In the genomic region with DNA sequence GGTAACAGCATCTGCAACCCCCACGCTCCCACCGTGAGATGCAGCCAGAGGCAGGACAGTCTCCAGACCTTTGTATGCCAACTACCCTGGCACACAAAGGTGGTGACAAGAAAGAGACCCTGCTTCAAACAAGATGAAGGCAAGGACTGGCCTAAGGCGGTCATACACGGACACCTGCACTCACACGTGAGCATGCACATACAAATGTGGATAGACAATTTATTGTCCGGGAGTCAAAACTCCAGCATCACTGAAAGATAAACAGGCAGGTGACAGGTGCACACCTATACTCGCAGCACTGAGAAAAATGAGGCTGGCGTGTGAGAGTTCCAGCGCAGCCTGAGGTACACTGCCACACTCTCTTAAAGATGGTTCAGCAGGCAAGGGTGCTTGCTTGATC, we compare ENCODE assay signal across 11 mouse cellular contexts. TPM values are rescaled to one million over a fixed set of nuclear protein-coding genes. Genes with fewer than 3 reads are reported as not detected.
A peak's percentile ranks its signal among the peaks of the same experiment; 100 is the strongest.
DNase-seq lines count a peak whose midpoint lies in the region; ATAC-seq lines count a peak whose summit lies in the region.
"Had no signal": no experiment of that assay in that cellular context is flagged by ENCODE, and none has a peak within 500 bp of the region (broad histone marks: within the 10 kb centered on the region; RNA-seq: fewer than 3 reads in every experiment).

No protein-coding gene starts in this region.

- H3K4me1 ChIP-seq in erythroblast, embryonic 14.5 days (ENCODE audit: control insufficient read depth) = peaks cover 28% of the 10 kb centered on the region
- peaks cover 38% of the 10 kb centered on the region for H3K4me1 ChIP-seq in megakaryocyte, embryonic 14.5 days
- peaks cover 11% of the 10 kb centered on the region for H3K4me1 ChIP-seq in limb, embryonic 12.5 days (replicated peaks)
- H3K4me1 ChIP-seq in stomach, embryonic 16.5 days (ENCODE audit: control insufficient read depth, insufficient read depth, low read length) = peaks cover 14% of the 10 kb centered on the region

- no peak overlapping the region for H3K27ac ChIP-seq in limb, embryonic 12.5 days
- H3K27ac ChIP-seq in stomach, embryonic 16.5 days (ENCODE audit: low read length) = no peak overlapping the region

- peak overlapping the region; percentile 75 for H3K4me2 ChIP-seq in limb, embryonic 12.5 days
- H3K4me2 ChIP-seq in stomach, embryonic 16.5 days (ENCODE audit: low read depth, low read length) = peak overlapping the region; percentile 84

- DNase-seq in thymus, postnatal 14 days = no peak
- DNase-seq in right cerebral cortex, postnatal 14 days = no peak
- DNase-seq: adrenal gland, postnatal 25 days; layer of hippocampus, postnatal 36 days; thymus, postnatal 36 days had no signal

- peaks cover 22% of the 10 kb centered on the region for H3K36me3 ChIP-seq in erythroblast, embryonic 14.5 days (ENCODE audit: control insufficient read depth)
- H3K36me3 ChIP-seq in megakaryocyte, embryonic 14.5 days (replicated peaks; ENCODE audit: low read length) = peaks cover 34% of the 10 kb centered on the region
- H3K36me3 ChIP-seq in limb, embryonic 12.5 days = peaks cover 25% of the 10 kb centered on the region
- no peaks in the 10 kb centered on the region for H3K36me3 ChIP-seq in stomach, embryonic 16.5 days (ENCODE audit: control insufficient read depth, insufficient read depth, low read length)

- no peaks in the 10 kb centered on the region for H3K9me3 ChIP-seq in erythroblast, embryonic 14.5 days (ENCODE audit: control insufficient read depth, low read length)
- no peaks in the 10 kb centered on the region for H3K9me3 ChIP-seq in megakaryocyte, embryonic 14.5 days
- H3K9me3 ChIP-seq in limb, embryonic 12.5 days = no peaks in the 10 kb centered on the region
- H3K9me3 ChIP-seq in stomach, embryonic 16.5 days (replicated peaks; ENCODE audit: control insufficient read depth, low read length) = no peaks in the 10 kb centered on the region

- H3K27me3 ChIP-seq in erythroblast, embryonic 14.5 days (ENCODE audit: control insufficient read depth) = no peaks in the 10 kb centered on the region
- no peaks in the 10 kb centered on the region for H3K27me3 ChIP-seq in megakaryocyte, embryonic 14.5 days (replicated peaks)
- no peaks in the 10 kb centered on the region for H3K27me3 ChIP-seq in limb, embryonic 12.5 days
- H3K27me3 ChIP-seq in stomach, embryonic 16.5 days (ENCODE audit: control insufficient read depth, insufficient read depth, low read length) = no peaks in the 10 kb centered on the region

- WGBS in limb, embryonic 12.5 days = 93% methylated on average over 9 of the region's 9 CpGs
- WGBS in stomach, embryonic 16.5 days = 84% methylated on average over 9 of the region's 9 CpGs

- H3K9ac ChIP-seq in limb, embryonic 12.5 days (replicated peaks) = 0 out of 2 replicates have a peak overlapping the region, but pooled peaks have one; percentile 82
- H3K9ac ChIP-seq in stomach, embryonic 16.5 days (ENCODE audit: low read length) = peak overlapping the region; percentile 96

- peak overlapping the region; percentile 98 for H3K4me3 ChIP-seq in erythroblast, embryonic 14.5 days (replicated peaks)
- H3K4me3 ChIP-seq in megakaryocyte, embryonic 14.5 days (replicated peaks) = peak overlapping the region; percentile 100
- peak overlapping the region; percentile 72; the same call in 1 of the 2 replicates for H3K4me3 ChIP-seq in limb, embryonic 12.5 days (replicated peaks)
- peak overlapping the region; percentile 97 for H3K4me3 ChIP-seq in stomach, embryonic 16.5 days (replicated peaks; ENCODE audit: low read length)

- no peak for ATAC-seq in erythroblast, adult 5-6 weeks (replicated peaks; ENCODE audit: low FRiP score, poor library complexity, severe bottlenecking)
- no peak for ATAC-seq in megakaryocyte, adult 5-6 weeks (ENCODE audit: poor library complexity, severe bottlenecking)
- ATAC-seq in limb, embryonic 12.5 days (ENCODE audit: insufficient number of reproducible peaks, insufficient read depth, low FRiP score, low TSS enrichment, low read depth) = no peak
- no peak for ATAC-seq in stomach, embryonic 16.5 days (ENCODE audit: insufficient read depth, low FRiP score)

RNA-seq across cellular contexts. Expression of a gene that starts 9.5 kb away (rescaled TPM):
- 10.8 and 14.0 TPM in 2 replicates for polyA plus RNA-seq in erythroblast, embryonic 14.5 days (2012)
- 16.5 and 28.1 TPM in 2 replicates for total RNA-seq in erythroblast, adult 5-6 weeks (2015; ENCODE audit: low replicate concordance)
- total RNA-seq in erythroblast, adult 5-6 weeks (2017; ENCODE audit: low replicate concordance) = 16.1 and 21.7 TPM in 2 replicates
- 173 and 222 TPM in 2 replicates for polyA plus RNA-seq in megakaryocyte, embryonic 14.5 days (2012; ENCODE audit: insufficient read depth, low replicate concordance)
- total RNA-seq in megakaryocyte, adult 5-6 weeks (2015) = 67.4 and 74.1 TPM in 2 replicates
- total RNA-seq in megakaryocyte, adult 5-6 weeks (2017) = 30.7 and 41.2 TPM in 2 replicates
- 168 and 177 TPM in 2 replicates for polyA plus RNA-seq in limb, embryonic 12.5 days (2016; fragmentation: Nextera tagmentation; extraction: Ambion mirVana)
- polyA plus RNA-seq in stomach, embryonic 16.5 days (2015; fragmentation: Nextera tagmentation; extraction: Ambion mirVana) = 191 and 192 TPM in 2 replicates

RNA-seq across cellular contexts. Expression of a gene that starts 56.2 kb away (rescaled TPM):
- 0.40 and 0.51 TPM in 2 replicates for polyA plus RNA-seq in erythroblast, embryonic 14.5 days (2012)
- total RNA-seq in erythroblast, adult 5-6 weeks (2015; ENCODE audit: low replicate concordance) = 0.19 and 2.3 TPM in 2 replicates
- total RNA-seq in erythroblast, adult 5-6 weeks (2017; ENCODE audit: low replicate concordance) = 1.2 and 3.2 TPM in 2 replicates
- 6.8 and 10.2 TPM in 2 replicates for polyA plus RNA-seq in megakaryocyte, embryonic 14.5 days (2012; ENCODE audit: insufficient read depth, low replicate concordance)
- 4.1 and 4.5 TPM in 2 replicates for total RNA-seq in megakaryocyte, adult 5-6 weeks (2015)
- total RNA-seq in megakaryocyte, adult 5-6 weeks (2017) = 7.5 and 8.7 TPM in 2 replicates
- polyA plus RNA-seq in limb, embryonic 12.5 days (2016; fragmentation: Nextera tagmentation; extraction: Ambion mirVana) = 24.6 and 25.7 TPM in 2 replicates
- 24.9 and 25.3 TPM in 2 replicates for polyA plus RNA-seq in stomach, embryonic 16.5 days (2015; fragmentation: Nextera tagmentation; extraction: Ambion mirVana)

Comparison
In these comparisons a context has a peak if more than half of its experiments do, and no peak if none do; other contexts are left out.
1. RNA of a gene that starts 9.5 kb away (polyA plus RNA-seq): 173 to 222 TPM in megakaryocyte, embryonic 14.5 days, 191 to 192 TPM in stomach, embryonic 16.5 days and 168 to 177 TPM in limb, embryonic 12.5 days; 10.8 to 14.0 TPM in erythroblast, embryonic 14.5 days; every median in the first group is over 10 times any median in the second.
2. Peak in every context shown above with its lines, with median percentiles within 50 percentile points of each other: H3K4me3 ChIP-seq.